Mouse (Mus musculus) adipose tissue, adult 10 weeks (tissue): ENCODE measurements around the gene Fam229a. TPM values are rescaled to one million over a fixed set of nuclear protein-coding genes. Genes with fewer than 3 reads are reported as not detected.

Experiments used
- polyA plus RNA-seq: library from polyadenylated mRNA; stranded (reverse); fragments of 350-450 nt; fragmentation: Illumina TruSeq; extraction: RNeasy Lipid Tissue Mini Kit (QIAGEN cat#74804); gene quantifications from one replicate; pipeline ENCODE4 v1.2.3, GENCODE M21; 2014; ENCODE audit warnings: low read depth, low replicate concordance

Gene Fam229a
- polyA plus RNA-seq: 11.9 TPM

DNA sequence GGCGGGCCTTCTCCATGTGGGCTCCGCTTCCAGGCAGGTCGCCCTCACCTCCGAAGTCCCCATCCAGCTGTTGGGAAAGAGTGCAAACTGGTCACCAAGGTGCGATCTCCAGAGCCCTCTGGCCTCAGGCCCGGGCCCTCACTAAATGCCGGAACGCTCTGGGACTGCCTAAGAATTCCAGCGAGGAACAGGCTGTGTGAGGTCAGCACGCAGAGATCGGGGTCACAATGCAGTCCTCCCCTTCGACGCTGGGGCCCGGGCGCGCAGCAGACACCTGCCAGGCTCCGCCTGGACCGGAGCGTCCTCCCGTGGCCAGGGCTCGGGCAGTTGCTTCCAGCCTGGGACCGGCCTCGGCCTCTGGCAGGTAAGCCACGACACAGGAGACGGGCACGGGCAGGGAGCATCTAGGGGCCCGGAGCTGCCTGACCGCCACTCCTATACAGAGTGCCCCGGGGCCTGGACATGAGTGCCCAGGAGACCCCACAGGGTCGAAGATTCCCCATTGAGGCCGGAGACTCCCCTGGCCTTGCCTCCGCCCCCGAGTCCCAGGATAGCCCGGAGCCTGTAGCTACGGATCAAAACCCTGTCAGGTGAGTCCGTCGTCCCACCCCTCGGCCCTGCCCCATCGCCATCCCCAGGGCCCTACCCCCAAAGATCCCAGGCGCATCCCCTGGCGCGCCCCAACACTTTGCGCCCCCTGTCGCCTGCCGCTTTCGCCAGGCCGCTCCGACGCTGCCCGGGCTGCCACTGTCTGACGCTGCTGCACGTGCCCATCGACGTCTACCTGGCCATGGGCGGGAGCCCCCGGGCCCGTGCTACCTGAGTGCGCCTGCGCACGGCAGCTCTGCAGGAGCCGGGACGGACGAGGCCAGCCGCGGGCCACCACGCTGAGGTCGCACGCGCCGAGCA is at the start of gene Fam229a, which contains the start of gene Tssk3:
TSS of gene Fam229a (plus strand) at position 219 of the 909 bp plus-strand sequence.
TSS of gene Tssk3 (minus strand) at position 51 of the 909 bp plus-strand sequence.

DNA sequence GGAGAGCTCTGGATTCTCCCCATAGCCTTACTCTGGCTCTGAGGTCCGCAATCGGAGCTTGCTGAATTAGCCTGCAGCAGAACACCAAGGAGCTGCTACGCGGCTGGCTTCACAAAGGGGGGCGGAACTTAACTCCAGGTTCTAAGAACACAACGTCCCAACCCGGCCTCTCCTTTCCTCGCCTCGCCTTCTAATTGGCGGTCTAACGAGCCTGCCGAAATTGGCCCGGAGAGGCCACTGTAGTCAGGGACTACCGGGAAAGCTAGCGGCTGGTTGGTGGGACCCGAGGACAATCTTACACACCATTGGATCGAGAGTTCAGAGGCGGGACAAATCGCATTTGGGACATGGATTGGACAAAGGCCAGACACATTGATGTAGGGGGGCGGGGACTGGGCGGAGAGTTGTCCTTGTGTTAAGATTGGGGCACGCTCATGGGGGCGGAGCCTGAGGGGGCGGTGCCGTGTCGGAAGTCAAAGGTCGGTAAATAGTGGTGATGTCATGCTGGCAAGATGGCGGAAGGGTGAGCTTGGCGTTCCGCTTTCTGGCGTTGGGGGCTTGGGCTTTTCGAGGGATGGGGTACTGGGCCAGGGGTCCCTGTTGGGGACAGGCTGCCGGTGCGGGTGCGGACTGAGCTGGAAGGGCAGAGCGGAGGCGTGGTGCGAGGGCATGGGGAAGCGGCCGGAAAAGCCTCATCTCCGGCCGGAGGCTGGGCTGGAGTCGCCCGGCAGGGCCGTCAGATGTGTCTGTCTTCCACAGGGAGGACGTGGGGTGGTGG is 29.6 kb upstream of the Fam229a start, which contains the start of gene Bsdc1:
TSS of gene Bsdc1 (plus strand) at position 399 of the 778 bp plus-strand sequence.

GRCm38 (mm10) chr4:129513086-129513767 is 22.2 kb downstream of the Fam229a start, which contains the start of gene Marcksl1:
Gene Marcksl1 (plus strand): TSS chr4:129513581.

Other genes starting within 250 kb of the Fam229a start
- 19.0 TPM for gene C77080, start 229.8 kb upstream of the Fam229a start, polyA plus RNA-seq
- gene Sync, start 203.6 kb upstream of the Fam229a start, polyA plus RNA-seq: 2.4 TPM
- 58.2 TPM for gene Rbbp4, start 155.8 kb upstream of the Fam229a start, polyA plus RNA-seq
- 75.2 TPM for gene Zbtb8os, start 155.5 kb upstream of the Fam229a start, polyA plus RNA-seq
- 11.8 TPM for gene Zbtb8a, start 113.1 kb upstream of the Fam229a start, polyA plus RNA-seq
- 1.8 TPM for gene Zbtb8b, start 50.3 kb upstream of the Fam229a start, polyA plus RNA-seq
- 44.2 TPM for gene Bsdc1, start 29.6 kb upstream of the Fam229a start, polyA plus RNA-seq
- gene Tssk3, start 168 bp upstream of the Fam229a start, polyA plus RNA-seq: 7.4 TPM
- gene Marcksl1, start 22.4 kb downstream of the Fam229a start, polyA plus RNA-seq: 50.9 TPM
- gene Hdac1, start 51.5 kb downstream of the Fam229a start, polyA plus RNA-seq: 73.0 TPM
- gene Lck, start 82.5 kb downstream of the Fam229a start, polyA plus RNA-seq: 1.5 TPM
- gene Fam167b, start 87.4 kb downstream of the Fam229a start, polyA plus RNA-seq: 2.7 TPM
- 259 TPM for gene Eif3i, start 109.5 kb downstream of the Fam229a start, polyA plus RNA-seq
- 210 TPM for gene Tmem234, start 109.5 kb downstream of the Fam229a start, polyA plus RNA-seq
- 5.0 TPM for gene Dcdc2b, start 123.1 kb downstream of the Fam229a start, polyA plus RNA-seq
- 36.2 TPM for gene Iqcc, start 127.9 kb downstream of the Fam229a start, polyA plus RNA-seq
- gene Ccdc28b, start 132.8 kb downstream of the Fam229a start, polyA plus RNA-seq: 41.8 TPM
- 38.5 TPM for gene Txlna, start 149.9 kb downstream of the Fam229a start, polyA plus RNA-seq
- 35.5 TPM for gene Kpna6, start 181.6 kb downstream of the Fam229a start, polyA plus RNA-seq
- 11.9 TPM for gene Tmem39b, start 205.6 kb downstream of the Fam229a start, polyA plus RNA-seq